Mouse (Mus musculus) lung, adult 2 months (tissue): ENCODE measurements at regions not wholly inside any gene's neighbourhood (a gene's known extent, or its start where the extent isn't known, plus 50 kb on each side); places are given as distances from the start of the nearest gene placed in this dataset.

Source experiments
- DNase-seq: peaks from one replicate; pipeline ENCODE4 v3.0.0; 2022
- H3K4me1 ChIP-seq: fragments of 200-500 bp; 2 replicates; pipeline ENCODE4 v1.6.1; 2011; ENCODE audit warnings: low read length; ENCODE audit not compliant: control insufficient read depth, insufficient read depth
- H3K4me3 ChIP-seq: fragments of 200-500 bp; replicated peaks from 2 replicates; pipeline ENCODE3; 2011; ENCODE audit warnings: low read depth, mild to moderate bottlenecking, control low read depth, low read length; ENCODE audit errors: extremely low read depth
- CTCF ChIP-seq: fragments of 200-500 bp; IDR thresholded peaks from 2 replicates; pipeline ENCODE4 v1.5.1; 2011; ENCODE audit warnings: mild to moderate bottlenecking, low read length, control low read depth; ENCODE audit not compliant: insufficient read depth
- POLR2A ChIP-seq: fragments of 200-500 bp; IDR thresholded peaks from 2 replicates; pipeline ENCODE4 v1.6.1; 2011; ENCODE audit warnings: low read depth, mild to moderate bottlenecking, control low read depth, low read length, borderline replicate concordance; ENCODE audit errors: extremely low read depth
- WGBS: fragments of 180-500 bp; shearing (Covaris S2); methylation state at CpG from one replicate; pipeline ENCODE4 v1.1.7; 2018; 5-methylcytosine and 5-hydroxymethylcytosine counted together

DNA sequence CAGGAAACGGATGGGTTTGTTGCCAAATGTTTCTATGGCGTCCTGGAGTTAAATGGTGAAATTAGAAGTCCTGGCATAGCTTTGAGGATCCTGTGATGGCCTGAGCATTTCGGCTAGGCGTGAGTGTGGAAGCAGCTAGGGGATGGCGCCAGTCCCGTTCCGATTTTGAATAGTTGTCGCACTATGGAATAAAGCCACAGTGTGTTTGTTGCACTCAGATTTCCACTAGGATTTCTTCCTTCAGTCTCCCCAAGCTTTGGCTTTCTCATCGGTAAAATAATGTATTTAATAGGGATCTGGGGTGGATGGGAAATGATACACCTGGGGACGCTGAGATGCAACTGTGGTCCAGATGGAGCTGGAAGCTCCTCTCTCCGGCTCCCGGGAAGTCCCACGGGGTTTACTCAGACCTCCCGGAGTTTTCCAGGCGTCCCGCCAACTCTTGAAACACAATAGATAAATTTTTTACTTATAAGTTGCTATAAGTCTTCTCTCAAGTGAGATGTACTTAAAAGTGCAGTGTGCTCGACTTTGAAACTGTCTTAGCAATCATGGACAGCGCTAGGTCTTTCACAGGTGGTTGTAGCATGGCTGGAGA lies 203.7 kb downstream of the Spata18 start:
- 57% methylated on average over 18 of the region's 18 CpGs for WGBS
- no peak for TF ChIP-seq POLR2A
- TF ChIP-seq CTCF, result no peak
- no peak for DNase-seq
- no peaks in the 10 kb centered on the region for H3K4me1 ChIP-seq
- H3K4me3 ChIP-seq, result no peak overlapping the region

DNA sequence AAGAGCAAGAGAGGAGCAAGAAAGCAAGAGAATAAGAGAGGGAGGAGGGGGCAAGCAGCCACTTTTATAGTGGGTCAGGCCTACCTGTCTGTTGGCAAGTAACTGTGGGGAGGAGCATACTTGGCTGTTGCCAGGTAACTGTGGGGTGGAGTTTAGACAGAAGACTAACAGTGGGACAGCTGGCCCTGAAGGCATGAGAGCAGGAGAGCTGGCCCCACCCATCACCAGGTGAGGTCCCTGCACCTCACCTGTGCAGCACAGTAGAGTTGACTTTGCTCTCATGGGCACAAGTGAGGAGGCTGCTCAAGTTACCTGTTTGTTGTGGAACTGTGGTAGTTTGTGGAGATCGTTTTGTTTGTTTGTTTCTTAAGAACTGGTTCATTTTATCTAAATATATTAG lies 208.1 kb downstream of the Spata18 start:
- no peaks in the 10 kb centered on the region for H3K4me1 ChIP-seq
- no peak for DNase-seq
- 80% methylated on average over 1 of the region's 1 CpGs for WGBS
- TF ChIP-seq CTCF (no peak), POLR2A (no peak)
- H3K4me3 ChIP-seq, result no peak overlapping the region

DNA sequence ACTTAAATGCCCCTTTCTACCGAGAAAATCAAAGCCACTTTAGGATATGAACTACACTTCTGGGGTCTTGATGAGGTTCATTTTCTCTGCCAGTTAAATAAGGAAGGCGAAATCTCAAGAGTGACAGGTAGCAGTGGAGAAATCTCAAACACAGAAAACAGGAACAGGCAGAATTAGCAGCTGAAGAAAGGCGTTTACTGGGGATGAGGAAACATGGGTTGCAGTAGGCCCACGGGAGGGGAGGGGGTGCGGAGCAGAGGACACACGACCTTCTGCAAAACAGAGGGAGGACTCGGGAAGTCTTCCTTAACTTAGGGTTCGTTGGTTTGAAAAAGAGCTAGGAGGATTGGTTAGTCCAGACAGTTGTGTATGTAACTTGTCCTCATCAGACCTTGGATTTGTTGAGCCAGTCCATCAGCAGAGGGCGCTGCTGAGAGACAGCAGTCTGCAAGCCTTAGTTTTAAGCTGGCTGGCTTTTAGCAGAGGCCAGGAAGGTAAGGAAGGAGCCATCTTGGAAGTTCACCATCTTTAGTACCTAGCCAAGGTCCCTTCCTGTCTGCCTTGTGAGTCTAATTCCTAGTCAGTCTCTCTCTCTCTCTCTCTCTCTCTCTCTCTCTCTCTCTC lies 204.0 kb downstream of the Usp46 start:
- peak; percentile 56 for DNase-seq
- no peaks in the 10 kb centered on the region for H3K4me1 ChIP-seq
- WGBS, result 63% methylated on average over 9 of the region's 9 CpGs
- no peak overlapping the region for H3K4me3 ChIP-seq
- TF ChIP-seq POLR2A (no peak), CTCF (peak; percentile 67)

DNA sequence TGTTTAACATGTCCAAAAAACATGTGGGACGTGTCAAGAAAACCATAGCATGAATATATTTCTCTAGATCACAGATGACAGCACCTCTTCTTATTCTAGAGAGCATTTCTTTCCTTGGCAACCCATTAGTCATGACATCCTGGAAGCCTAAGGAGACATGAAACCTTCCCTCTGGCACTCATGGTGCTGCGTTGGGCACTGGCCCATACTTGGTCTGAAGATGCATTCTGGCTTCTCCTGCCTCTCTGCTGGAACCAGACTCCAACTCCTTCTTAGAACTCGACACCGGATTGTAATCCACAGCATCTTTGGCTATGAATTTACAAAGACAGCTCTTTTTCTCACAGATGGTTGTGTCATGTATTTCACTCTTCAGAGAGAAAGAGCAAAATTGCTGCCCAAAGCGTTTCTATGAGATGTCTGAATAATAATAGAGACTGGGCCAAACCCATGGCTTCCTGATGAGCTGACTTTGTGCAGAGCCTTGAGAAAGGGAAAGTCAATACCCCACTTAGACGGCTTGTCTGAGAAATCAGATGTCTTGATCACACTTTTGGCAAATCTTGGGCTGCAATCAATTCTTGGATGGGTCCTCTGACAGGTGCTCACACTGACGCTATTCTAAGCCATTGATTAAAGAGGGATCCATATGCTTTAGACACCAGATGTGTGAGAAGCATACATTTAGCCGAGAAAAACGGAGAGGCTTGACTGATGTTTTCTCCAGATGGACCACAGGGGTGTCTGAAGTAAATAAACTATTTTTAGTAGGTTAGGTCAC lies 195.4 kb downstream of the Usp46 start:
- TF ChIP-seq CTCF, result no peak
- no peak for TF ChIP-seq POLR2A
- WGBS, result 71% methylated on average over 9 of the region's 9 CpGs
- Histone ChIP-seq H3K4me1 (peaks cover 5% of the 10 kb centered on the region), H3K4me3 (no peak overlapping the region)
- DNase-seq, result no peak

DNA sequence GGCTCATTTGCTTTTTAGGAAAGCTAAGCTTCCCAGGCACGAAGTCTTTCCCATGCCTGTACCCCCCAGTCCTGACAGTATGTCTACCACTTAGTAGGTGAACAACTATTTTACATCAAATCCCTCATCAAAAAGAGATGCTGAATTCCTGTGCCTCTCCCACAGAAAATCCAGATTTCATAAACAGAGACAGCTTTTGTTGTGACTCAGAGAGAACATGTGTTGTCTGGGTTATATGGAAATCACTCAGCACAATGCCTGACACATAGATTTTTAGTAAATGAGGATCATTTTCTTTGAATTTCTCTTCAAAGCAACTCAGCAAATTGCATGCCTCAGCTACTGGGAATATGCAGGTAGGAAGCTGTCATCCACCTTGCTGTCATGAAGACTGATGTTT lies 193.5 kb downstream of the Usp46 start:
- 83% methylated on average over 1 of the region's 1 CpGs for WGBS
- Histone ChIP-seq H3K4me1 (peaks cover 5% of the 10 kb centered on the region), H3K4me3 (no peak overlapping the region)
- no peak for DNase-seq
- TF ChIP-seq POLR2A (no peak), CTCF (no peak)

DNA sequence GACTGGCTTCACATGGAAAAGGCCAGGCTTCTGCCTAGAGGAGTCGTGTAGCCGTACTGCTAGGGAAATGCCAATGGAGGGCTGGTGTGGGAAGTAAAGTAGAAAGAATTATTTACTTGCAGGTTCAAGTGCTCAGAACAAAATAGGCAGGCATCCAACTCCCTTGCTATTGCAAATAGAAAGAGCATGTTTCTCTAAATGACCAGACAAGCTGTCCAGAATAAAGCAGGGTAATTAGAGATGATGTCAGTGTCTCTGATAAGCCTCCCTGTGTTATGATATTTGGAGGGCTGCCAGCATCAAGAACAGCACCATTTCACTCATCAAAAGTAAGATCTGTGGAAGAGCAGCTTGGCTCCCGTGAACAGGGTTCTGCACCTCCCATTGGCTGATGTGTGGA lies 192.4 kb downstream of the Usp46 start:
- TF ChIP-seq CTCF (no peak), POLR2A (no peak)
- 23% methylated on average over 3 of the region's 3 CpGs for WGBS

DNA sequence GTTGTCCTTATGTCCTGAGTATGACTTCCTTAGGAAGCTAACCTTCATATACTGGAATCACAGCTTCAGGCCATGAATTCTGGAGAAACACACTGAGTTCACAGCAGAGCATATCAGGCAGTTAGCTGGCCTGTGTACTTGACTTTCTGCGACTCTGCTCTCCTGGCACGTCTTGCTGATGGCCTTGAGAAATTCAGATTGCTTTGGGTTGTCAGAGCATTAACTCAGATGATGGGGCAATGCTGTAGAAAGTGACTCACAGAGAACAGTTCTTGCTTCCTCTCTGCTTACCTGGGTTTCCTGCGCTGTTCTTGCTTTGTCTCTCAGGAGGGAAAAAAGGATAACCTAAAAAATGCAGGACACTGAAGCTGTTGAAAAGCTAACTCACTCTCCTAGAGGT lies 187.3 kb downstream of the Usp46 start:
- WGBS, result 78% methylated on average over 3 of the region's 3 CpGs
- DNase-seq, result no peak
- peaks cover 1% of the 10 kb centered on the region for H3K4me1 ChIP-seq
- TF ChIP-seq CTCF, result no peak
- TF ChIP-seq POLR2A, result no peak
- H3K4me3 ChIP-seq, result no peak overlapping the region

More for the DNA sequence above, 192.4 kb downstream of the Usp46 start:
- DNase-seq, result peak; percentile 23
- H3K4me3 ChIP-seq, result no peak overlapping the region
- peaks cover 5% of the 10 kb centered on the region for H3K4me1 ChIP-seq

DNA sequence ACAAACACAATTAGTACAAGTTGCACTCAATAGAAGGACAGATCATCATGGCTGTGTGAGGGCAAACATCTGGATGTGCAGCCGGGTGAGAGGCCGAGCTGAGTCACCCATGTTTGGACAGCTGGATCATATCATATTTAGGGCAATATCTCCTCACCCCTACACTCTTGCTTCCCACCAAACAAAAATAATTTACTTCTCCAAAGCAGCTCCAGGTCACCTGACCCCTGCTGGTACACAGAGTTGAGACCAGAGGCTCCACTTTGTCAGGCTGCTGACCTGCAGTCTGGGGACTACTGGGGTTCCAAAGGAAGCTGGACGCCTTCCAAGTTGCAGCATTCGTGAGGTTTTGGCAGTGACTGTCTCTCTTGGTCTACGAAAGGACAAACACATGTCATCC lies 186.3 kb downstream of the Usp46 start:
- no peaks in the 10 kb centered on the region; the same call in 1 of the 2 replicates for H3K4me1 ChIP-seq
- 33% methylated on average over 5 of the region's 5 CpGs for WGBS
- no peak overlapping the region for H3K4me3 ChIP-seq
- DNase-seq, result peak; percentile 12
- TF ChIP-seq CTCF (no peak), POLR2A (no peak)

DNA sequence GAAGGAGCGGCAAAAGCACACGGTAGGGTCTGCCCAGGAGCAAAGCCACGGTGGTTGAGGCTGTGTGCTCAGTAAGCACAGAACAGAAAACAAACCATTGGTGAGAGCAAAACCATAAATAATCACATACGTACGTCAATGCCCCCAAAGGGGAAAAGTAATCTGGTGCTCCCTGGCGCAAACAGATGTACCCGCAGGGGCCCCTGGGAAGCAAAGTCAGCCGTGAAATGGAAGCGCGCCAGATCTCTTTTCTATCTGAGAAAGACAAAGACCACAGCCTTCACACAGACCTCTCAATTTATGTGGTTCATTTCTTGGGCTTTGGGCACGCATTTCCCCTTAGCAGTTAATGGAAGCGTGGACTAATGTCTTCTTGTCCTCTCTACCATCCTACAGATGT lies 183.2 kb downstream of the Usp46 start:
- Histone ChIP-seq H3K4me1 (no peaks in the 10 kb centered on the region; the same call in 1 of the 2 replicates), H3K4me3 (no peak overlapping the region)
- TF ChIP-seq POLR2A, result no peak
- TF ChIP-seq CTCF, result no peak
- 81% methylated on average over 12 of the region's 12 CpGs for WGBS
- DNase-seq, result no peak

DNA sequence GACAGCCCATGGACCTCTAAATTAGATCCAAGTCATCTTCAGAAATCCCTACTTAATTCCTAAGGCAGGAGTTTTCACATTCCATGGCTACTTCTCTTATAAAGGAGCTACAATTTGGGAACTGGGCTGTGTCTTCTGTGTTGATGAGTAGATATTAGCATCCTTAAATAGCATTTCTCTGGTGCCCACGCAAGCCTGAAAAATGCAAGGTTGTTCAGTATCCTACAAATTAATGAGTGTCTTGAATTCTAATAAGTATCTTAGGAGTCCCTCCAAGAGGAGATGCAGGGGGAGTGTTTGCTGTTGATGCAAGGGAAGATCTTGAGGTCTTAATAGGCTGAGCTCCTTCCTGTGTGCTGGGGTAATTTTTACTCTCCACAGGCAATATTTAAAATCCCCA lies 182.5 kb downstream of the Usp46 start:
- WGBS, result 94% methylated on average over 1 of the region's 1 CpGs
- TF ChIP-seq CTCF, result no peak
- TF ChIP-seq POLR2A, result no peak

More for the DNA sequence above, 182.5 kb downstream of the Usp46 start:
- Histone ChIP-seq H3K4me3 (no peak overlapping the region), H3K4me1 (no peaks in the 10 kb centered on the region; the same call in 1 of the 2 replicates)
- no peak for DNase-seq
